Mouse (Mus musculus): ENCODE results near the gene Nifk. TPM values are rescaled to one million over a fixed set of nuclear protein-coding genes. Genes with fewer than 3 reads are reported as not detected.

Nifk gene
- polyA plus RNA-seq, 1 experiment from 2014 or later = 101 TPM

GRCm38 (mm10) chr1:118311622-118312326, 9.9 kb upstream of the Nifk start, which contains the start of gene Tsn:
Tsn (minus strand) TSS chr1:118311739.
- no peak for DNase-seq (ENCODE audit: low spot score)
- peak within 1 kb of the TSS; percentile 71 for H3K4me3 ChIP-seq (ENCODE audit: low read depth, low read length)
- no peaks in the 10 kb centered on the region for H3K4me1 ChIP-seq (ENCODE audit: control insufficient read depth, insufficient read depth, low read length)
- no peaks in the 10 kb centered on the region for H3K9me3 ChIP-seq (ENCODE audit: control insufficient read depth, low read length)
- H3K9ac ChIP-seq (ENCODE audit: low read length) = peak within 1 kb of the TSS; percentile 59
- H3K4me2 ChIP-seq (ENCODE audit: low read depth, severe bottlenecking) = peak within 1 kb of the TSS; percentile 43
- 55% methylated on average over 12 of the region's 12 CpGs for WGBS
- H3K36me3 ChIP-seq (ENCODE audit: control insufficient read depth, insufficient read depth, low read length) = peaks cover 3% of the 10 kb centered on the region; the same call in 1 of the 2 replicates
- peak within 1 kb of the TSS; percentile 53 for H3K27ac ChIP-seq (replicated peaks; ENCODE audit: low read depth, low read length)
- no peak for ATAC-seq (ENCODE audit: insufficient number of reproducible peaks, low FRiP score, low TSS enrichment, low read depth)
- H3K27me3 ChIP-seq (ENCODE audit: control insufficient read depth, insufficient read depth, low read length) = no peaks in the 10 kb centered on the region

- Histone ChIP-seq H3K4me1 (ENCODE audit: control insufficient read depth, insufficient read depth, low read length) (peaks cover 5% of the 10 kb centered on the region), H3K9me3 (ENCODE audit: control insufficient read depth, low read length) (no peaks in the 10 kb centered on the region), H3K4me3 (ENCODE audit: low read depth, low read length) (no peak overlapping the region), H3K27me3 (ENCODE audit: control insufficient read depth, insufficient read depth, low read length) (no peaks in the 10 kb centered on the region), H3K4me2 (ENCODE audit: low read depth, severe bottlenecking) (no peak overlapping the region), H3K36me3 (ENCODE audit: control insufficient read depth, insufficient read depth, low read length) (peaks cover 12% of the 10 kb centered on the region), H3K27ac (replicated peaks; ENCODE audit: low read depth, low read length) (no peak overlapping the region), H3K9ac (ENCODE audit: low read length) (no peak overlapping the region)
- peak; percentile 36 for DNase-seq (ENCODE audit: low spot score)
- 63% methylated on average over 2 of the region's 2 CpGs for WGBS
- ATAC-seq (ENCODE audit: insufficient number of reproducible peaks, low FRiP score, low TSS enrichment, low read depth) = no peak
These were observed 943 bp upstream of the Nifk start for GRCm38 (mm10) chr1:118320696-118321095.

GRCm38 (mm10) chr1:118334749-118335713, 13.4 kb downstream of the Nifk start:
- DNase-seq (ENCODE audit: low spot score) = no peak

GRCm38 (mm10) chr1:118335847-118336246, 14.2 kb downstream of the Nifk start:
- Histone ChIP-seq H3K4me2 (ENCODE audit: low read depth, severe bottlenecking) (no peak overlapping the region), H3K36me3 (ENCODE audit: control insufficient read depth, insufficient read depth, low read length) (peaks cover 6% of the 10 kb centered on the region; the same call in 1 of the 2 replicates), H3K9ac (ENCODE audit: low read length) (no peak overlapping the region), H3K4me1 (ENCODE audit: control insufficient read depth, insufficient read depth, low read length) (no peaks in the 10 kb centered on the region), H3K9me3 (ENCODE audit: control insufficient read depth, low read length) (no peaks in the 10 kb centered on the region), H3K4me3 (ENCODE audit: low read depth, low read length) (no peak overlapping the region), H3K27ac (replicated peaks; ENCODE audit: low read depth, low read length) (no peak overlapping the region), H3K27me3 (ENCODE audit: control insufficient read depth, insufficient read depth, low read length) (no peaks in the 10 kb centered on the region)
- no peak for DNase-seq (ENCODE audit: low spot score)
- ATAC-seq (ENCODE audit: insufficient number of reproducible peaks, low FRiP score, low TSS enrichment, low read depth) = no peak

More at GRCm38 (mm10) chr1:118334749-118335713, 13.4 kb downstream of the Nifk start:
- Histone ChIP-seq H3K36me3 (ENCODE audit: control insufficient read depth, insufficient read depth, low read length) (peaks cover 9% of the 10 kb centered on the region; the same call in 1 of the 2 replicates), H3K9ac (ENCODE audit: low read length) (no peak overlapping the region), H3K27me3 (ENCODE audit: control insufficient read depth, insufficient read depth, low read length) (no peaks in the 10 kb centered on the region), H3K4me1 (ENCODE audit: control insufficient read depth, insufficient read depth, low read length) (no peaks in the 10 kb centered on the region), H3K4me3 (ENCODE audit: low read depth, low read length) (no peak overlapping the region), H3K27ac (replicated peaks; ENCODE audit: low read depth, low read length) (no peak overlapping the region), H3K4me2 (ENCODE audit: low read depth, severe bottlenecking) (no peak overlapping the region), H3K9me3 (ENCODE audit: control insufficient read depth, low read length) (no peaks in the 10 kb centered on the region)
- WGBS = 83% methylated on average over 9 of the region's 9 CpGs
- ATAC-seq (ENCODE audit: insufficient number of reproducible peaks, low FRiP score, low TSS enrichment, low read depth) = 0 out of 2 replicates have a peak, but pooled peaks have one; percentile 31

GRCm38 (mm10) chr1:118337921-118338320, 16.3 kb downstream of the Nifk start:
- H3K9ac ChIP-seq (ENCODE audit: low read length) = no peak overlapping the region
- no peaks in the 10 kb centered on the region for H3K9me3 ChIP-seq (ENCODE audit: control insufficient read depth, low read length)
- no peak overlapping the region for H3K27ac ChIP-seq (replicated peaks; ENCODE audit: low read depth, low read length)
- DNase-seq (ENCODE audit: low spot score) (no peak), ATAC-seq (ENCODE audit: insufficient number of reproducible peaks, low FRiP score, low TSS enrichment, low read depth) (no peak)
- 68% methylated on average over 5 of the region's 5 CpGs for WGBS
- H3K27me3 ChIP-seq (ENCODE audit: control insufficient read depth, insufficient read depth, low read length) = no peaks in the 10 kb centered on the region
- no peaks in the 10 kb centered on the region for H3K4me1 ChIP-seq (ENCODE audit: control insufficient read depth, insufficient read depth, low read length)
- peaks cover 2% of the 10 kb centered on the region; the same call in 1 of the 2 replicates for H3K36me3 ChIP-seq (ENCODE audit: control insufficient read depth, insufficient read depth, low read length)
- no peak overlapping the region for H3K4me3 ChIP-seq (ENCODE audit: low read depth, low read length)
- H3K4me2 ChIP-seq (ENCODE audit: low read depth, severe bottlenecking) = no peak overlapping the region

GRCm38 (mm10) chr1:118343649-118344435, 22.2 kb downstream of the Nifk start:
- H3K4me2 ChIP-seq (ENCODE audit: low read depth, severe bottlenecking) = no peak overlapping the region
- ATAC-seq (ENCODE audit: insufficient number of reproducible peaks, low FRiP score, low TSS enrichment, low read depth) (peak; percentile 76), DNase-seq (ENCODE audit: low spot score) (peak; percentile 44)
- H3K36me3 ChIP-seq (ENCODE audit: control insufficient read depth, insufficient read depth, low read length) = no peaks in the 10 kb centered on the region
- whole genome bisulfite sequencing = 30% methylated on average over 6 of the region's 6 CpGs
- H3K27me3 ChIP-seq (ENCODE audit: control insufficient read depth, insufficient read depth, low read length) = no peaks in the 10 kb centered on the region
- H3K9ac ChIP-seq (ENCODE audit: low read length) = no peak overlapping the region
- H3K27ac ChIP-seq (replicated peaks; ENCODE audit: low read depth, low read length) = peak overlapping the region; percentile 50; the same call in 1 of the 2 replicates
- H3K4me1 ChIP-seq (ENCODE audit: control insufficient read depth, insufficient read depth, low read length) = 0 out of 2 replicates have a peak, but pooled peaks cover 2% of the 10 kb centered on the region
- no peaks in the 10 kb centered on the region for H3K9me3 ChIP-seq (ENCODE audit: control insufficient read depth, low read length)
- no peak overlapping the region for H3K4me3 ChIP-seq (ENCODE audit: low read depth, low read length)

GRCm38 (mm10) chr1:118349922-118350321, 28.3 kb downstream of the Nifk start:
- ATAC-seq (ENCODE audit: insufficient number of reproducible peaks, low FRiP score, low TSS enrichment, low read depth) (no peak), DNase-seq (ENCODE audit: low spot score) (no peak)
- WGBS = 87% methylated on average over 3 of the region's 3 CpGs
- Histone ChIP-seq H3K9me3 (ENCODE audit: control insufficient read depth, low read length) (no peaks in the 10 kb centered on the region), H3K27me3 (ENCODE audit: control insufficient read depth, insufficient read depth, low read length) (no peaks in the 10 kb centered on the region), H3K4me1 (ENCODE audit: control insufficient read depth, insufficient read depth, low read length) (no peaks in the 10 kb centered on the region), H3K36me3 (ENCODE audit: control insufficient read depth, insufficient read depth, low read length) (no peaks in the 10 kb centered on the region), H3K9ac (ENCODE audit: low read length) (no peak overlapping the region), H3K4me2 (ENCODE audit: low read depth, severe bottlenecking) (no peak overlapping the region), H3K4me3 (ENCODE audit: low read depth, low read length) (no peak overlapping the region), H3K27ac (replicated peaks; ENCODE audit: low read depth, low read length) (no peak overlapping the region)
